Mouse (Mus musculus) heart, adult 2 months (tissue): ENCODE results near the gene Igf2bp2.

ENCODE experiments used
- CTCF ChIP-seq: fragments of 200-600 bp; IDR thresholded peaks from 2 replicates; pipeline ENCODE4 v1.8.1; 2022; ENCODE audit warnings: antibody characterized with exemption, mild to moderate bottlenecking, moderate library complexity
- POLR2A ChIP-seq: fragments of 200-500 bp; IDR thresholded peaks from 2 replicates; pipeline ENCODE4 v1.6.1; 2011; ENCODE audit warnings: mild to moderate bottlenecking, low read depth, low read length, control low read depth; ENCODE audit not compliant: insufficient read depth

DNA sequence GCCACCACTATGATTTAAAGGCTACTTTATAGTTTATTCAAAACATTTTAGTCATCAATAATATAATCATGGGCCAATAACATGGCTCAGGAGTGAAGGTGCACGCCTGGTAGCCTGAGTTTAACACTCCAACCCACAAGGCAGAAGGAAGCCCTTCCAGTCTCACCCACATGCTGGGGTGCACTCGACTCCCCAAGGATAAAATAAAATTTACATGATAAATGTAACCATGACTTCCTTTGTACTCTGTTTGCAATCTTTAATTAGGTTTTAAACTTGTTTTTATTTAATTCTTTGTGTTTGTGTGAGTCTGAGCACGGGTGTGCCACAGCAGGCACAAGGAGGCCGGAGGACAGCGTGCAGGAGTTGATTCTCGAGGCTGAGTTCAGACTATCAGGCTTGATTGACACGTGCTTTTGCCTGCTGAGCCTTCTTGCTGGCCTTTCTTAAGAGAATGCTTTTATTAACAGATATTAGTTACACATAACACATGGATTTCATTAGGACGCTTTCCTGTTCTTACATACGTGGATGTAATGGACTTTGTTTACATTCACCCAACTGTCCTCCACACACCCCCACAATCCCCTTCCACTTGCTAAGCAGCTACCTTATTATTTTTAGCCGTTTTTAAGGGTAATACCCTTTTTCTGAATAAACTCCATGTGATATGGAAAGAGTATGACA, 13.3 kb downstream of the Igf2bp2 start:
- TF ChIP-seq CTCF: no peak
- no peak for TF ChIP-seq POLR2A
